Mouse (Mus musculus): ENCODE results near the gene RPS10-NUDT3. TPM values are rescaled to one million over a fixed set of nuclear protein-coding genes. Genes with fewer than 3 reads are reported as not detected.

The RPS10-NUDT3 gene
- polyA plus RNA-seq, 1 experiment = not detected

DNA sequence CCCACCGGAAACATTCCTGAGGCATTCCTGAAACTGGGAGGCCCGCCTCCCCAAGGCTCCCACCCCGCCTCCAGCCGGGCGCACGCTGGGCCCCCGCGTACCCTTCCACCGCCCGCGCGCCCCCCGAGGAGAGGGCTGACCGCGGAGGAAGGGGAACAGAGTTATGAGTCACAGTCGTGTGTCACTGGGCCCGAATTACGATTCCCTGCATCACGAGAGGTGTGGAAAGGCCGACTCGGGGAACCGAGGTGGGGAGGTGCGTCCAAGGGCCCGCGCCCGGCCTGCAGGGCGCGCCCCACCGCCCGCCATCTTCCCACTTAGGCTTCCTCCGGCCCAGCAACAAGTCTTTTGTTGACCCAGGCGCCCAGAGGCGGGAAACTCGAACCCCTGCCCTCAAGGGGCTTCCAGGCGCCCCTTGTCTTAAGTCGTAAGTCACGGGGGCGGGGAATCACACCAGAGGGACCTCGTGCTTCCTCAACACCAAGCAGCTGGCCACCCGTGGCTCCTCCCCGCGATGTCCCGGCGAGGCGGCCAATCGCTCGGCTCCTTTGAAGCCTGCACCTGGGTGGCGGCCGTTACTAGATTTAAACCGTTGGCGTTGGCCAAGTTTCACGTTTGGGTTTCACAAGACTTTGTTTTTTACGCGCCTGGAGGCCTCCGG lies 79.4 kb downstream of the RPS10-NUDT3 start:
- under 1% methylated on average over 54 of the region's 55 CpGs for WGBS
- Histone ChIP-seq H3K4me1 (ENCODE audit: control insufficient read depth, insufficient read depth, low read length) (peaks cover 18% of the 10 kb centered on the region), H3K4me3 (replicated peaks; ENCODE audit: control insufficient read depth, low read depth, low read length) (peak overlapping the region; percentile 69), H3K27ac (ENCODE audit: control insufficient read depth, insufficient read depth, low read depth, low read length, poor library complexity) (peak overlapping the region; percentile 99)
- TF ChIP-seq POLR2A (IDR thresholded peaks at IDR 0.05; ENCODE audit: borderline replicate concordance, control insufficient read depth, low read depth, low read length) = no peak
- TF ChIP-seq CTCF (IDR thresholded peaks at IDR 0.05; ENCODE audit: control insufficient read depth, insufficient read depth, low read length) = no peak

DNA sequence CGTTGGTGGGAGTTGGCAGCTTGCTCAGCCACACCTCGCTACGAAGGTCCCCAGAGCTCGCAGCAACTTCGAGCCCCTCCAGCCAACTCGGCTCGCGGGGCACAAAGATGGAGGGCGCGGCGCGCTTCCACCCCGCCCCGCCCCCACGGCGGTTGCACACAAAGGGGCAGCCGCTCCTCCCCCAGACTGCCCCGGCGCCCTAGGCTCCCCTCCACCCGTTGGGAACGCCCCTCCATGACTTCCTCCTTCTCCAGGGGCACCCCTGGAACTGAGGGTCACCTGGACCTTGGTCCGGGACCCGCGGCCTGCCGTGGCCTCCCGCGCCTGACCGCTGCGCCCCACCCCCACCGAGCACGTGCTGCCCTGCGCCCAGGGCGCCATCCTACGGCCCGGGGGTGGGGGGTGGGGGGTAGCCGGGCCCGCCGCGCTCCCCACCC lies 79.9 kb downstream of the RPS10-NUDT3 start:
- WGBS = 1% methylated on average over 37 of the region's 39 CpGs
- H3K4me1 ChIP-seq (ENCODE audit: control insufficient read depth, insufficient read depth, low read length) = peaks cover 16% of the 10 kb centered on the region
- H3K4me3 ChIP-seq (replicated peaks; ENCODE audit: control insufficient read depth, low read depth, low read length) = peak overlapping the region; percentile 59
- no peak for TF ChIP-seq CTCF (IDR thresholded peaks at IDR 0.05; ENCODE audit: control insufficient read depth, insufficient read depth, low read length)
- TF ChIP-seq POLR2A (IDR thresholded peaks at IDR 0.05; ENCODE audit: borderline replicate concordance, control insufficient read depth, low read depth, low read length) = peak; percentile 28; the same call in 1 of the 2 replicates
- peak overlapping the region; percentile 99 for H3K27ac ChIP-seq (ENCODE audit: control insufficient read depth, insufficient read depth, low read depth, low read length, poor library complexity)

DNA sequence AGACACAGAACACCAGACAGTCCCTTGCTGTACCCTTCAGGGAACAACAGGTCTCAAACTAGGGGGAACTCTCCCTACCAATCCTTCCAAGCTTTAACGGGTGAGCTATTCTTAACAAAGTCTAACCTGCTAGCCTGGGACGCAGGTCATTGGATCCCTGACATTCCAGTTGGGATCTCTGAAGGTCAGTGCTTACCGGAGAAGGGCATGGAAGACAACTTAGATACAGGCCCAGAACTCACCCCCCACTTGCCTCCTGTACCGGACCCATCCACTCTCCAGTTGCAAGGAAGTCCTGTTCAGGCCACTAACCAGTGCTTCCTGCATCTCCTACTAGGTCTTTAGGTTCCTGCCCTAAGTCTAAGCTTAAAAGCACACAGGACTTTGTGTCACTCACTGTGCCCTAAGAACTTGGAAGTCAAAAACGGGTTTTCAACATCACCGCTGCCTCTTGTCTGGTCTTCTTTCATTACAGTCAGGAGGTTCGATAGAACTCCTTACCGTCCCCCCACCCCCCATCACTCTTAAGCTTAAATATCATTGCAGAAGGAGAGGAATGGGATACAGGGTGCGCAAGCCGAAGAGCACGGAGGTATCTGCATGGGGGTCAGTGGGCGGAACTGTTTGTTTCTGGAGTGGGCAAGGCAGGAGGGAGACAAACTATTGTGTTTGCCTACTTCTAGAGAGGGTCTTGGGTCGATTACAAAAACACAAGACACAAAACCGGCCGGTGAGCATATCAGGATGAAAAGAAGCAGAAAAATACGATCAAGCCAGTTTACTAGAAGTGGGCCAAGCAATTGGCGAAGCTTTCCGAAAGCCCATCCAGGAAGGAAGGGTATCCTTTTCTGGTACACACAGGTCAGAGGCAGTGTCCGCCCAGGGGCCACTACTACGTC lies 80.7 kb downstream of the RPS10-NUDT3 start:
- TF ChIP-seq POLR2A (IDR thresholded peaks at IDR 0.05; ENCODE audit: borderline replicate concordance, control insufficient read depth, low read depth, low read length) = no peak
- no peak for TF ChIP-seq CTCF (IDR thresholded peaks at IDR 0.05; ENCODE audit: control insufficient read depth, insufficient read depth, low read length)
- 40% methylated on average over 20 of the region's 20 CpGs for WGBS
- H3K27ac ChIP-seq (ENCODE audit: control insufficient read depth, insufficient read depth, low read depth, low read length, poor library complexity) = peak overlapping the region; percentile 99
- H3K4me3 ChIP-seq (replicated peaks; ENCODE audit: control insufficient read depth, low read depth, low read length) = no peak overlapping the region
- peaks cover 15% of the 10 kb centered on the region for H3K4me1 ChIP-seq (ENCODE audit: control insufficient read depth, insufficient read depth, low read length)

DNA sequence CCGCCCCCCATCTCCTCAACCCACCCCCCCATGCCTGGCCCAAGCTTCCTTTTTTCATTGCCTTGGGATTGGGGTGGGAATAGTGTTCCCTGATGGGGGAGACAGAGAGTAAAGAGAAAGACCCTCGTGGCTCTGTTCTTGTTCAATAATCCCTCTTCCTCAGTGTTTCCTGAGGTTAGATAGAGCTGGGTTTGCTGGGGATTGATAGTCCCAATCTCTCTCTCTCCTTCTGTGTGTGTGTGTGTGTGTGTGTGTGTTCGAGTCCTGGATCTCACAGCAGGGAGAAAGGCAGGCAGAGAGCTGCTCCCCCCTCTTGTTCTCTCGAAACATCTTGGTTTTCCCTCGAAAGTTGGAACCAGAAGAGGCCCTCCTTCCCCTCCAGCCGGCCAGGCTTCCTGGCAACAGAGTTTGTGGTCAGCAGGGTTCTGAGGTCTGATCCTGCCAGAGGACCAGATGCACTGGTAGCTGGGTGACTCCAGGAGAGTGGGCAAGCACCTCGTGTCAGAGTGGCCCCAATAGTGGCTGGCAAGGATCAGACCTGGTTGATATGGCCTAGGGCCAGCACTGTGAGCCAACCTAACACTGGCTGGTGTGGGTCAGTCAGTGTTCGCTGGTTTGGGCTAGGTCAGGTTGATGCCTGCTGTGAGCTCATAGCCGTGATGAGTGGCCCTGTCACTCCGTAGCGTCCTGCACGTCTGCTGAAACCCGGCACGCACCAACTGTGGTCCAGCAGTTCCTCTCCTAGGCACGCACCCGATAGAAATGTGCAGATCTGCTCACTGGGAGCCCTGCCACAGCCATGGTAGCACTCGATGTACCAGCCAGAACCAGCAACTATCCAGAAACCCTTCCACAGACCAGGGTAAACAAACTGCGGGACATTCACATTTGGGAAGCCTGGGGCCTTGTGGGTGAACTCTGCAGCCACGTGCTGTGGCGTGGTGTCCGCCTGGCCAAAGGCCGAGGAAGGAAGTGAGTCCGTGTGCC lies 82.5 kb downstream of the RPS10-NUDT3 start:
- H3K4me1 ChIP-seq (ENCODE audit: control insufficient read depth, insufficient read depth, low read length) = peaks cover 12% of the 10 kb centered on the region
- WGBS = 13% methylated on average over 23 of the region's 23 CpGs
- TF ChIP-seq POLR2A (IDR thresholded peaks at IDR 0.05; ENCODE audit: borderline replicate concordance, control insufficient read depth, low read depth, low read length) (no peak), CTCF (IDR thresholded peaks at IDR 0.05; ENCODE audit: control insufficient read depth, insufficient read depth, low read length) (no peak)
- H3K4me3 ChIP-seq (replicated peaks; ENCODE audit: control insufficient read depth, low read depth, low read length) = no peak overlapping the region
- peak overlapping the region; percentile 32 for H3K27ac ChIP-seq (ENCODE audit: control insufficient read depth, insufficient read depth, low read depth, low read length, poor library complexity)

DNA sequence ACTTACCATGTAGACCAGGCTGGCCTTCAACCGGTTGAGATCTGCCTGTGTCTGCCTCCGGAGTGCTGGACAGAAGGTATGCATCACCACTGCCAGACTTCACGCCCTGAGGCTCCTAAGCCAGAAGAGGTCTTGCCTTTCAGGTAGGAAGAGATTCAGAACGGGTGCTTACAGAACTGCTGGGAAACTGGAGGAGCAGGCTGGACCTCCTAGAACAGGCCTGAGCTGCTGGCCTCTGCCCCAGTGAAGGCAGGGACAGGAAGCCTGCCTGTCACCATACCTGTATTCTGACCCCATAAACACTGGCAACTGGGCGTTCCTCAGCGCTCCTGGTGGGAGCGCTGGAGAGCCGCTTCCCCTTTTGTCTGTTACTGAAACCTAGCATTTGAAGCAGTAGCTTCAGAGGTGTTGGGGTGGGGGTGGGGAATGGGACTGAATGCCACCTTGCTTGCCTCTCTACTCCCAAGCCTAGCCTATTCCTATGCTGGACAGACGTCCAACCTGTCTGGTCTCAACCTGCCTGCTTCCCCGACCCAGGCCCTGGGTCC lies 83.6 kb downstream of the RPS10-NUDT3 start:
- TF ChIP-seq CTCF (IDR thresholded peaks at IDR 0.05; ENCODE audit: control insufficient read depth, insufficient read depth, low read length) = no peak
- no peak for TF ChIP-seq POLR2A (IDR thresholded peaks at IDR 0.05; ENCODE audit: borderline replicate concordance, control insufficient read depth, low read depth, low read length)
- no peak overlapping the region for H3K27ac ChIP-seq (ENCODE audit: control insufficient read depth, insufficient read depth, low read depth, low read length, poor library complexity)
- H3K4me3 ChIP-seq (replicated peaks; ENCODE audit: control insufficient read depth, low read depth, low read length) = no peak overlapping the region
- 42% methylated on average over 10 of the region's 10 CpGs for WGBS
- H3K4me1 ChIP-seq (ENCODE audit: control insufficient read depth, insufficient read depth, low read length) = peaks cover 12% of the 10 kb centered on the region

DNA sequence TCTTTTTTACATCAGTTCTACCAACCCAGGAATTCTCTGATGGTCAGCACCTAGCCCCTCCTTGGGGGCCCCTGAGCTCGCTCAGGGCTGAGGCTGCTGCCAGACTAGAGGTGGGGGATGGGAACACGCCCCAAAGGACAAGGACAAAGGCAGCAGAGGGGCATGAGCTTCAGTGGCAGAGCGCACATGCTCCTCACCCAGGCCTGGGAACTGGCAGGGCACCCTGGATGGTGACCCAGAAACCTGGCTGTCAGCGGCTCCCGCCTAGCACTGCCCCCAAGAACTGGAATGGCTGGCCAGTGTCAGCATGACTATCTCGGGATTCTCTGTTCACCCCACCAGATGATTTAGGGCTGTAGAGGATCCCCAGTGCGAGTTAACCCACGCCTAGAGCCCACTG lies 85.8 kb downstream of the RPS10-NUDT3 start:
- Histone ChIP-seq H3K27ac (ENCODE audit: control insufficient read depth, insufficient read depth, low read depth, low read length, poor library complexity) (no peak overlapping the region), H3K4me1 (ENCODE audit: control insufficient read depth, insufficient read depth, low read length) (peaks cover 12% of the 10 kb centered on the region), H3K4me3 (replicated peaks; ENCODE audit: control insufficient read depth, low read depth, low read length) (no peak overlapping the region)
- TF ChIP-seq POLR2A (IDR thresholded peaks at IDR 0.05; ENCODE audit: borderline replicate concordance, control insufficient read depth, low read depth, low read length) (no peak), CTCF (IDR thresholded peaks at IDR 0.05; ENCODE audit: control insufficient read depth, insufficient read depth, low read length) (no peak)
- WGBS = 65% methylated on average over 8 of the region's 8 CpGs

DNA sequence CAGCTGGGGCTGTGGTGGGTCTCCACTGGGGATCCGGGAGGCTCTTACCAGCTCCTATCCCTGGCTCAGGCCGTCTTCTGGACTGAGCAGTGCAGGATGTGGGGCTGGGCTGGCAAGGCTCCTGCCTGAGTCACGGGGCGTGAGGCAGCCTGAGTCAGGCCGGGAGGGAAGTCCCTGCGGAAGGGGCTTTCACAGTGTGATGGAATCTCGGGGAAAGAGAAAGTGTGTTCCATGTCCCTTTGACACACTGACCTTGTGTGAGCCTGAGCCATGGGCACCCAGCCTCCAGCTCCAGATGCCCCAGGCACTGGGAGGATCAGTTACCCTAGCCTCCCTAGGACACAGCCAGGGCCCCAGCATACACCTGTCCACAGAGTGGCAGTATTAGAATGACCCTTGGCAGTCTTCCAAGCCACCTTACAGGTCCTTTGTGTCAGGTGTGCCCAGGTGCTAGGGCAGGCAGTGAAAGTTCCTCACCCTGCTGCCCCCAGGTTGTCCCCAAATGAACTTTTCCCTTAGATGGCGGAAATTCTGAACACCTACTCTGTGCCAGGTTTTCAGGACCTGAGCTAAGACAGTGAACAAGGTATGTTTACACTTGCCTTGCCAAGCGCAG lies 87.7 kb downstream of the RPS10-NUDT3 start:
- Histone ChIP-seq H3K4me3 (replicated peaks; ENCODE audit: control insufficient read depth, low read depth, low read length) (no peak overlapping the region), H3K27ac (ENCODE audit: control insufficient read depth, insufficient read depth, low read depth, low read length, poor library complexity) (no peak overlapping the region), H3K4me1 (ENCODE audit: control insufficient read depth, insufficient read depth, low read length) (peaks cover 5% of the 10 kb centered on the region)
- TF ChIP-seq CTCF (IDR thresholded peaks at IDR 0.05; ENCODE audit: control insufficient read depth, insufficient read depth, low read length) = no peak
- no peak; the same call in 1 of the 2 replicates for TF ChIP-seq POLR2A (IDR thresholded peaks at IDR 0.05; ENCODE audit: borderline replicate concordance, control insufficient read depth, low read depth, low read length)
- 53% methylated on average over 9 of the region's 9 CpGs for WGBS
